Mouse (Mus musculus): ENCODE results near the gene Filip1.

GRCm38 (mm10) chr9:79927156-79927870 lies 85.3 kb downstream of the Filip1 start:
- no peak for TF ChIP-seq CTCF (IDR thresholded peaks at IDR 0.05; ENCODE audit: control insufficient read depth, insufficient read depth, insufficient read length)
- no peak for TF ChIP-seq USF1 (IDR thresholded peaks at IDR 0.05; ENCODE audit: low read depth)
- no peak for TF ChIP-seq MAX (IDR thresholded peaks at IDR 0.05)

All from C2C12 (cell line).